Mouse (Mus musculus): ENCODE measurements around the gene Olfr155. TPM values are rescaled to one million over a fixed set of nuclear protein-coding genes. Genes with fewer than 3 reads are reported as not detected.

Olfr155 gene
- polyA plus RNA-seq, 1 experiment from 2014 or later = not detected

Other genes starting within 250 kb of the Olfr155 start
- 19.9 and 25.5 TPM in 2 replicates for gene Npr2, start 219.6 kb upstream of the Olfr155 start, polyA plus RNA-seq (2014; fragmentation: Nextera tagmentation; extraction: Ambion mirVana)
- 5.7 and 6.5 TPM in 2 replicates for gene Spag8, start 198.0 kb upstream of the Olfr155 start, polyA plus RNA-seq (2014; fragmentation: Nextera tagmentation; extraction: Ambion mirVana)
- gene Hint2, start 195.1 kb upstream of the Olfr155 start, polyA plus RNA-seq (2014; fragmentation: Nextera tagmentation; extraction: Ambion mirVana) = 69.9 and 70.2 TPM in 2 replicates
- gene Tmem8b, start 182.6 kb upstream of the Olfr155 start, polyA plus RNA-seq (2014; fragmentation: Nextera tagmentation; extraction: Ambion mirVana) = 5.7 and 7.2 TPM in 2 replicates
- gene Fam221b, start 182.4 kb upstream of the Olfr155 start, polyA plus RNA-seq (2014; fragmentation: Nextera tagmentation; extraction: Ambion mirVana) = 2.2 and 2.4 TPM in 2 replicates
- gene Olfr70, start 150.8 kb upstream of the Olfr155 start, polyA plus RNA-seq (2014; fragmentation: Nextera tagmentation; extraction: Ambion mirVana) = not detected in 2 replicates
- gene Olfr71, start 141.3 kb upstream of the Olfr155 start, polyA plus RNA-seq (2014; fragmentation: Nextera tagmentation; extraction: Ambion mirVana) = not detected in 2 replicates
- gene Hrct1, start 124.4 kb upstream of the Olfr155 start, polyA plus RNA-seq (2014; fragmentation: Nextera tagmentation; extraction: Ambion mirVana) = 0.17 and 0.19 TPM in 2 replicates
- gene Spaar, start 121.5 kb upstream of the Olfr155 start, polyA plus RNA-seq (2014; fragmentation: Nextera tagmentation; extraction: Ambion mirVana) = 0.06 TPM in 1 of 2 replicates, not detected in the other
- gene Olfr159, start 80.6 kb upstream of the Olfr155 start, polyA plus RNA-seq (2014; fragmentation: Nextera tagmentation; extraction: Ambion mirVana) = not detected in 2 replicates
- gene Olfr156, start 27.7 kb upstream of the Olfr155 start, polyA plus RNA-seq (2014; fragmentation: Nextera tagmentation; extraction: Ambion mirVana) = not detected in 2 replicates
- gene Olfr157, start 11.4 kb upstream of the Olfr155 start, polyA plus RNA-seq (2014; fragmentation: Nextera tagmentation; extraction: Ambion mirVana) = 0.09 TPM in 1 of 2 replicates, not detected in the other
- gene Reck, start 24.0 kb downstream of the Olfr155 start, polyA plus RNA-seq (2014; fragmentation: Nextera tagmentation; extraction: Ambion mirVana) = 14.5 and 15.0 TPM in 2 replicates
- 109 and 117 TPM in 2 replicates for gene Glipr2, start 105.8 kb downstream of the Olfr155 start, polyA plus RNA-seq (2014; fragmentation: Nextera tagmentation; extraction: Ambion mirVana)
- gene Ccin, start 131.9 kb downstream of the Olfr155 start, polyA plus RNA-seq (2014; fragmentation: Nextera tagmentation; extraction: Ambion mirVana) = 0.17 TPM in 1 of 2 replicates, not detected in the other
- gene Clta, start 152.9 kb downstream of the Olfr155 start, polyA plus RNA-seq (2014; fragmentation: Nextera tagmentation; extraction: Ambion mirVana) = 284 and 291 TPM in 2 replicates
- 23.1 and 24.2 TPM in 2 replicates for gene Gne, start 232.6 kb downstream of the Olfr155 start, polyA plus RNA-seq (2014; fragmentation: Nextera tagmentation; extraction: Ambion mirVana)

Data from hindbrain, embryonic 11.5 days (tissue).